In the genomic region with DNA sequence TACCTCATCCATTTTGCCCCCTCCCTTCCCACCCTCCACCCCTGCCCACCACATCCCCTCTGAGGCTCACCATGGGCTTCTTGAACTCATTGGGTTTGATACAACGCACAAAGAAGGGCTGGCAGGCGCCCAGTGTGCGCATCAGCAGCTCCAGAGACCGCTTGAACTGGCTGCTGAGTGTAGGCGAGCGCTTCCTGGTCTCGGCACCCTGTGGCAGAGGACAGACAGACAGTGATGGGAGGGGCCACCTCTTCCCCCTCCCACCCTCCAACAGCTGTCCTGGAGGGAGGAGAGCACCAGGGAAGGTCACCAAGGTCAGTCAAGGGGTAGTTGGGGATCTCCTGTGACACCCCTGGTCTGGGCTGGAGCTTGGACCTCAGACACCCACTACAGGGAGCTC, we compare ENCODE assay signal across 10 mouse cellular contexts. TPM values are rescaled to one million over a fixed set of nuclear protein-coding genes. Genes with fewer than 3 reads are reported as not detected.
DNase-seq lines count a peak whose midpoint lies in the region; ATAC-seq and TF ChIP-seq lines count a peak whose summit lies in the region.
"Had no signal": no experiment of that assay in that cellular context is flagged by ENCODE, and none has a peak within 500 bp of the region (broad histone marks: within the 10 kb centered on the region; RNA-seq: fewer than 3 reads in every experiment).

No protein-coding gene starts in this region.

- TF ChIP-seq CTCF in heart, adult 2 months (IDR thresholded peaks at IDR 0.05): no peak

- H3K36me3 ChIP-seq in heart, adult 2 months (ENCODE audit: control insufficient read depth, insufficient read depth, low read length): no peaks in the 10 kb centered on the region
- H3K36me3 ChIP-seq in heart, embryonic 14.5 days (ENCODE audit: control insufficient read depth, insufficient read depth, low read length): 0 out of 2 replicates have a peak, but pooled peaks cover 7% of the 10 kb centered on the region
- H3K36me3 ChIP-seq in lung, embryonic 16.5 days (ENCODE audit: control insufficient read depth, insufficient read depth, low read length): no peaks in the 10 kb centered on the region
- no peaks in the 10 kb centered on the region for H3K36me3 ChIP-seq in limb, embryonic 10.5 days

- H3K4me3 ChIP-seq in heart, adult 2 months: no peak overlapping the region
- no peak overlapping the region for H3K4me3 ChIP-seq in heart, embryonic 14.5 days (ENCODE audit: control insufficient read depth in 1 of 2, insufficient read depth in 1 of 2, low read depth in 1 of 2, low read length in 2 of 2)
- H3K4me3 ChIP-seq in lung, embryonic 16.5 days (ENCODE audit: low read length): no peak overlapping the region
- H3K4me3 ChIP-seq in limb, embryonic 10.5 days: no peak overlapping the region

- 0 out of 2 replicates have a peak, but pooled peaks have one; percentile 20 for TF ChIP-seq POLR2A in heart, adult 2 months (IDR thresholded peaks at IDR 0.05; ENCODE audit: insufficient read depth, low read depth, low read length)

- peaks cover 6% of the 10 kb centered on the region for H3K4me1 ChIP-seq in heart, adult 2 months (ENCODE audit: control insufficient read depth, insufficient read depth, low read length)
- peaks cover 9 to 17% of the 10 kb centered on the region in 2 experiments; a peak in 3 of 4 replicates for H3K4me1 ChIP-seq in heart, embryonic 14.5 days (ENCODE audit: control insufficient read depth in 2 of 2, insufficient read depth in 2 of 2, low read length in 2 of 2)
- peaks cover 25% of the 10 kb centered on the region for H3K4me1 ChIP-seq in lung, embryonic 16.5 days (replicated peaks; ENCODE audit: control insufficient read depth, insufficient read depth, low read length)
- H3K4me1 ChIP-seq in limb, embryonic 10.5 days: peaks cover 34% of the 10 kb centered on the region

- intact Hi-C loops in heart, adult 2 months (cut with DNase I): loop anchor here (5.0 kb wide), 1 partner anchor 338 kb away; no protein-coding TSS in a partner anchor
- intact Hi-C loops in heart, postnatal 36 days (cut with DNase I): loop anchor here (5.0 kb wide), 1 partner anchor 338 kb away; no protein-coding TSS in a partner anchor
- intact Hi-C loops in gastrocnemius, postnatal 14 days (cut with DNase I; ENCODE audit: low total_unique reads): no loop called here

- H3K9ac ChIP-seq in heart, adult 2 months (ENCODE audit: low read depth, low read length): no peak overlapping the region
- H3K9ac ChIP-seq in heart, embryonic 14.5 days (ENCODE audit: low read length): peak overlapping the region; percentile 34; the same call in 1 of the 2 replicates
- H3K9ac ChIP-seq in lung, embryonic 16.5 days (ENCODE audit: low read length): peak overlapping the region; percentile 22; the same call in 1 of the 2 replicates

- H3K27ac ChIP-seq in heart, adult 2 months: no peak overlapping the region; the same call in 1 of the 2 replicates
- H3K27ac ChIP-seq in heart, embryonic 14.5 days (replicated peaks in 1 of 2; ENCODE audit: control insufficient read depth in 1 of 2, insufficient read depth in 1 of 2, low read depth in 2 of 2, low read length in 2 of 2): peak overlapping the region in 1 of 2 experiments; percentile 41; a peak in 1 of 4 replicates
- H3K27ac ChIP-seq in lung, embryonic 16.5 days (ENCODE audit: low read length): peak overlapping the region; percentile 56
- no peak overlapping the region for H3K27ac ChIP-seq in limb, embryonic 10.5 days

- DNase-seq in heart, adult 2 months: peak; percentile 29 to 40
- DNase-seq in heart, postnatal 36 days: no peak
- DNase-seq in B cell, adult 2 months: peak; percentile 21 to 31
- DNase-seq in limb, embryonic 10.5 days (ENCODE audit: low spot score): no peak
- DNase-seq in gastrocnemius, postnatal 14 days: no peak
- DNase-seq in left cerebral cortex, adult 9 months (ENCODE audit: low spot score in 2 of 2): no peak
- DNase-seq: gastrocnemius, postnatal 25 days; thymus, adult 2 months had no signal

- no peaks in the 10 kb centered on the region for H3K27me3 ChIP-seq in heart, adult 2 months (ENCODE audit: control insufficient read depth, insufficient read depth, low read length)
- H3K27me3 ChIP-seq in heart, embryonic 14.5 days (ENCODE audit: control insufficient read depth, insufficient read depth, low read length): no peaks in the 10 kb centered on the region
- no peaks in the 10 kb centered on the region for H3K27me3 ChIP-seq in lung, embryonic 16.5 days (ENCODE audit: control insufficient read depth, insufficient read depth, low read depth, low read length)
- H3K27me3 ChIP-seq in limb, embryonic 10.5 days (ENCODE audit: low read depth, poor library complexity, severe bottlenecking): no peaks in the 10 kb centered on the region

- TF ChIP-seq EP300 in heart, adult 2 months (IDR thresholded peaks at IDR 0.05; ENCODE audit: insufficient read depth, low read depth, low read length): no peak

- H3K9me3 ChIP-seq in heart, embryonic 14.5 days (ENCODE audit: control insufficient read depth, low read length): no peaks in the 10 kb centered on the region
- no peaks in the 10 kb centered on the region for H3K9me3 ChIP-seq in lung, embryonic 16.5 days (ENCODE audit: control insufficient read depth, low read length)
- no peaks in the 10 kb centered on the region for H3K9me3 ChIP-seq in limb, embryonic 10.5 days (replicated peaks)

- H3K4me2 ChIP-seq in heart, embryonic 14.5 days (ENCODE audit: low read length): peak overlapping the region; percentile 40
- H3K4me2 ChIP-seq in lung, embryonic 16.5 days (ENCODE audit: low read depth, low read length): peak overlapping the region; percentile 34; the same call in 1 of the 2 replicates

- ATAC-seq in heart, embryonic 14.5 days (ENCODE audit: insufficient number of reproducible peaks, insufficient read depth, low FRiP score, low read depth): no peak
- ATAC-seq in lung, embryonic 16.5 days (ENCODE audit: low read depth): peak; percentile 11; the same call in 1 of the 2 replicates

- 48% methylated on average over 7 of the region's 7 CpGs for WGBS in heart, adult 2 months
- WGBS in heart, embryonic 14.5 days: 43% methylated on average over 7 of the region's 7 CpGs
- WGBS in lung, embryonic 16.5 days: 47% methylated on average over 7 of the region's 7 CpGs
- WGBS in limb, embryonic 10.5 days: 77% methylated on average over 7 of the region's 7 CpGs

- H3K79me2 ChIP-seq in heart, adult 2 months (replicated peaks; ENCODE audit: control insufficient read depth, insufficient read depth, low read length): no peaks in the 10 kb centered on the region

RNA-seq across cellular contexts. Expression of a gene that starts 34.0 kb away (rescaled TPM):
- total RNA-seq in heart, adult 2 months (2021): 1 to 10 TPM; 4.5 to 5.9 TPM
- polyA plus RNA-seq in heart, adult 2 months (2012; rRNA removed): 7.1 and 10.8 TPM in 2 replicates
- 1 to 10 TPM; 5.3 to 5.8 TPM for total RNA-seq in heart, postnatal 36 days (2021)
- 5.3 and 7.6 TPM in 2 replicates for polyA plus RNA-seq in heart, embryonic 14.5 days (2014; fragmentation: Nextera tagmentation; extraction: Ambion mirVana)
- 9.9 and 11.3 TPM in 2 replicates for polyA plus RNA-seq in lung, embryonic 16.5 days (2015; fragmentation: Nextera tagmentation; extraction: Ambion mirVana)
- polyA plus RNA-seq in limb, embryonic 10.5 days (2016; fragmentation: Nextera tagmentation; extraction: Ambion mirVana): 18.6 and 19.1 TPM in 2 replicates
- 1 to 10 TPM; 4.6 to 5.4 TPM for total RNA-seq in gastrocnemius, postnatal 14 days (2021)

RNA-seq across cellular contexts. Expression of a gene that starts 60.0 kb away (rescaled TPM):
- total RNA-seq in heart, adult 2 months (2021): under 1 TPM in 1 of 2 experiments, not detected in 1; 0.14 TPM
- 0.06 TPM in 1 of 2 replicates, not detected in the other for polyA plus RNA-seq in heart, adult 2 months (2012; rRNA removed)
- under 1 TPM in 1 of 2 experiments, not detected in 1; 0.11 TPM for total RNA-seq in heart, postnatal 36 days (2021)
- 0.09 TPM in 2 replicates for polyA plus RNA-seq in heart, embryonic 14.5 days (2014; fragmentation: Nextera tagmentation; extraction: Ambion mirVana)
- 0.25 and 0.73 TPM in 2 replicates for polyA plus RNA-seq in lung, embryonic 16.5 days (2015; fragmentation: Nextera tagmentation; extraction: Ambion mirVana)
- 0.13 TPM in 2 replicates for polyA plus RNA-seq in limb, embryonic 10.5 days (2016; fragmentation: Nextera tagmentation; extraction: Ambion mirVana)
- under 1 TPM in 1 of 2 experiments, not detected in 1; 0.13 TPM for total RNA-seq in gastrocnemius, postnatal 14 days (2021)

Comparison
In these comparisons a context has a peak if more than half of its experiments do, and no peak if none do; other contexts are left out.
1. DNase-seq: peak in heart, adult 2 months (2 of 2) and B cell, adult 2 months (2 of 2); none in heart, postnatal 36 days (0 of 2), limb, embryonic 10.5 days (single experiment), gastrocnemius, postnatal 14 days (single experiment) and left cerebral cortex, adult 9 months (0 of 2).